Comparison of ENCODE assay signal across 8 mouse cellular contexts in genomic region chr2:29193819-29194546, GRCm38 (mm10). TPM values are rescaled to one million over a fixed set of nuclear protein-coding genes. Genes with fewer than 3 reads are reported as not detected.
DNase-seq lines count a peak whose midpoint lies in the region; ATAC-seq lines count a peak whose summit lies in the region.

No protein-coding gene starts in this region.

- no peaks in the 10 kb centered on the region for H3K36me3 ChIP-seq in lung, embryonic 15.5 days
- H3K36me3 ChIP-seq in intestine, embryonic 16.5 days (ENCODE audit: control insufficient read depth, insufficient read depth, low read length), result no peaks in the 10 kb centered on the region
- no peaks in the 10 kb centered on the region for H3K36me3 ChIP-seq in neural tube, embryonic 14.5 days (ENCODE audit: control insufficient read depth, insufficient read depth, low read length)

- no peaks in the 10 kb centered on the region for H3K9me3 ChIP-seq in lung, embryonic 15.5 days
- H3K9me3 ChIP-seq in intestine, embryonic 16.5 days (ENCODE audit: control insufficient read depth, low read length), result no peaks in the 10 kb centered on the region
- H3K9me3 ChIP-seq in neural tube, embryonic 14.5 days (ENCODE audit: control insufficient read depth, low read length), result no peaks in the 10 kb centered on the region

- ATAC-seq in CD4-positive, CD25-positive, alpha-beta regulatory T cell, adult 4 months, result no peak
- no peak for ATAC-seq in lung, embryonic 15.5 days (ENCODE audit: borderline replicate concordance, extremely low read depth, low FRiP score, low TSS enrichment)
- no peak for ATAC-seq in intestine, embryonic 16.5 days
- ATAC-seq in neural tube, embryonic 14.5 days (ENCODE audit: low read depth), result no peak

- peak overlapping the region; percentile 42 for H3K4me3 ChIP-seq in lung, embryonic 15.5 days
- H3K4me3 ChIP-seq in intestine, embryonic 16.5 days (ENCODE audit: low read length), result peak overlapping the region; percentile 60
- peak overlapping the region; percentile 41 for H3K4me3 ChIP-seq in neural tube, embryonic 14.5 days (ENCODE audit: low read depth, low read length)

- 19% methylated on average over 16 of the region's 16 CpGs for WGBS in lung, embryonic 15.5 days
- WGBS in intestine, embryonic 16.5 days, result 18% methylated on average over 16 of the region's 16 CpGs
- WGBS in neural tube, embryonic 14.5 days, result 18% methylated on average over 16 of the region's 16 CpGs

- H3K4me2 ChIP-seq in lung, embryonic 15.5 days, result peak overlapping the region; percentile 96
- peak overlapping the region; percentile 100 for H3K4me2 ChIP-seq in intestine, embryonic 16.5 days (ENCODE audit: low read depth, low read length)
- H3K4me2 ChIP-seq in neural tube, embryonic 14.5 days (ENCODE audit: low read depth, low read length), result peak overlapping the region; percentile 96

- peaks cover 13% of the 10 kb centered on the region for H3K4me1 ChIP-seq in lung, embryonic 15.5 days
- peaks cover 8% of the 10 kb centered on the region for H3K4me1 ChIP-seq in intestine, embryonic 16.5 days (ENCODE audit: control insufficient read depth, insufficient read depth, low read length)
- peaks cover 17% of the 10 kb centered on the region for H3K4me1 ChIP-seq in neural tube, embryonic 14.5 days (ENCODE audit: control insufficient read depth, insufficient read depth, low read length)

- H3K27ac ChIP-seq in lung, embryonic 15.5 days, result no peak overlapping the region
- no peak overlapping the region for H3K27ac ChIP-seq in intestine, embryonic 16.5 days (ENCODE audit: low read length)
- H3K27ac ChIP-seq in neural tube, embryonic 14.5 days (ENCODE audit: low read depth, low read length), result no peak overlapping the region

- no peak overlapping the region for H3K9ac ChIP-seq in lung, embryonic 15.5 days
- H3K9ac ChIP-seq in intestine, embryonic 16.5 days (ENCODE audit: low read depth, low read length), result peak overlapping the region; percentile 54; the same call in 1 of the 2 replicates
- no peak overlapping the region for H3K9ac ChIP-seq in neural tube, embryonic 14.5 days (replicated peaks; ENCODE audit: low read depth, low read length)

- peaks cover 36% of the 10 kb centered on the region for H3K27me3 ChIP-seq in lung, embryonic 15.5 days
- H3K27me3 ChIP-seq in intestine, embryonic 16.5 days (replicated peaks; ENCODE audit: control insufficient read depth, insufficient read depth, low read length), result peaks cover 24% of the 10 kb centered on the region
- H3K27me3 ChIP-seq in neural tube, embryonic 14.5 days (ENCODE audit: control insufficient read depth, insufficient read depth, low read length), result no peaks in the 10 kb centered on the region

- DNase-seq in CD4-positive, CD25-positive, alpha-beta regulatory T cell, adult 2 months (ENCODE audit: low read depth, low spot score), result peak; percentile 33
- no peak for DNase-seq in lung, postnatal 25 days (ENCODE audit: low spot score)
- no peak for DNase-seq in spleen, adult 12 weeks (ENCODE audit: low spot score)
- no peak for DNase-seq in c-Kit-positive CD71-positive TER-119-positive erythroid progenitor cells, embryonic 14.5 days (ENCODE audit: low spot score)

RNA-seq across cellular contexts. Expression of gene Ntng2, which starts 58.8 kb away (rescaled TPM):
- 1 to 10 TPM; 2.4 to 3.1 TPM for polyA plus RNA-seq in CD4-positive, CD25-positive, alpha-beta regulatory T cell, adult 4 months (2017; shearing (Covaris generic))
- polyA plus RNA-seq in lung, embryonic 15.5 days (2015; fragmentation: Nextera tagmentation; extraction: Ambion mirVana), result 0.46 and 0.69 TPM in 2 replicates
- 0.06 TPM in 1 of 2 replicates, not detected in the other for polyA plus RNA-seq in intestine, embryonic 16.5 days (2015; fragmentation: Nextera tagmentation; extraction: Ambion mirVana)
- 1.3 and 1.8 TPM in 2 replicates for polyA plus RNA-seq in neural tube, embryonic 14.5 days (2014; fragmentation: Nextera tagmentation; extraction: Ambion mirVana)
